Mouse (Mus musculus) natural killer cell, adult 2 months (primary cell): ENCODE measurements around the gene Sim2.

Experiments
- DNase-seq, 2 experiments: peaks; one replicate each; pipeline ENCODE4 v3.0.0; 2022; ENCODE audit warnings: low spot score in 2 of 2

Sim2 gene

GRCm38 (mm10) chr16:94164236-94164635 is 79.5 kb downstream of the Sim2 start:
- DNase-seq = no peak

DNA sequence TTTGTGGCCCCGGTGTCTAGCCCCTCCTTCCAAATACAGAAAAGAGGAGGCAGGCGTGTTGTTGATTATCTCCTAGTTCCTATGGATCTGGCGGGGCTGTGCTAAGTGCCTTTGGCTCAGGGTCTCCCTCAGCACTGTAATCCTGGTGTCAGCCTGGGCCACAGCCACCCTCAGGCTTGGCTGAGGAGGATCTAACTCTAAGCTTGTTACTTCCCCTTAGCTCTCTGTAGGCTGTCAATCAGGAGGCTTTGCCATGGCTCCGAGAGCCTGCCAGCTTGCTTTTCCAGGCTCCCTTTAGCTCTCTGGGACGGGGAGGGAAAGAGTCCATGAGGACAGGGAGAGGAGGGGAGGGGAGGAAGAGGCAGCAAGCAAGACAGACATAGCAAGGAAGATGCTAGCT is 80.2 kb downstream of the Sim2 start:
- no peak for DNase-seq

GRCm38 (mm10) chr16:94168655-94169545 is 84.2 kb downstream of the Sim2 start:
- no peak for DNase-seq

DNA sequence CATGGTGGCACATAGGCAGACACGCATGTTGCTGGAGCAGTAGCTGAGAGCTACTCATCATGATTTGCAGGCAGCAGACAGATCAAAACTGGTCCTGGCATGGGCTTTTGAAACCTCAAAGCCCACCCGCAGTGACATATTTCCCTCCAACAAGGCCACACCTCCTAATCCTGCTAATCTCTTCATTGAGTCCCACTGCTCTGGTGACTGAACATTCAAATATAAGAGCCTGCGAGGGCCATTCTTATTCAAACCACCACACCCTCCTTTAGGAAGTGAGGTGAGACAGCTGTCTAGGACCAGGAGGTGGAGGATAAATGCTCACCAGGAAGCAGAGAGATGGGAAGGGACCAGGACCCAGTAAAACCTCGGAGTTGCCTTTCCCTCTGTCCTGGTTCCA is 85.5 kb downstream of the Sim2 start:
- DNase-seq = no peak

- no peak for DNase-seq
Observed at GRCm38 (mm10) chr16:94173361-94173760, 88.6 kb downstream of the Sim2 start.

DNA sequence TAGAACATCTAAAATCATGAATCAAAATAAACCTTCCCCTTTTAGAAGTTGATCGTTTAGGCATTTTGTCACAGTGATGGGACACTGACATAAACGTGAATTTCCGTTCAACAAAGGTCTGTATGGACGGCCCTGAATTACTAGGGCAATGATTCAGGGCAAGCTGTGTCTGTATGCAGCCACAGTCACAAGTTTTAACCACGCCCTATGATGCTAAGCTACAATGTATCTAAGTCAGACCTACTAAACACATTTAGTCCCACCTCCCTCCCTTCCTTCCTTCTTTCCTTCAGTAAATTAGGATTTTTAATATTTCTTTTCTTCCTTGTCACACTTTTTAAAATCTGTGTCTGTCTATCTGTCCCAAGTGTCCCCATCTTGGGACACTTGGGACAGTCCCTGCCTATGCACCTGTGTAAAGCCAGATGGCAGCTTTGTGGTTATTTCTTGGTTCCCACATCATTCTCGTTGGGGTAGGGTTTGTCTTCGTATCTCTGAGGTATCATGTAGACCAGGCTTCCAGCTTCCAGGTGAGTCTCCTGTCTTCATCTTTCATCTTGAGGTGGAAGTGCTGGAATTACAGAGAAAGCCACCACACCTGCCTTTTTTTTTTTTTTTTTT is 90.7 kb downstream of the Sim2 start:
- DNase-seq = no peak
